Mouse (Mus musculus) liver, embryonic 14.5 days (tissue): ENCODE measurements around the gene Gpr176.

Experiments used
- CTCF ChIP-seq: IDR thresholded peaks from 2 replicates; pipeline ENCODE4 v1.5.1; 2016; ENCODE audit warnings: antibody characterized with exemption, low read depth, control low read depth
- EP300 ChIP-seq: IDR thresholded peaks from 2 replicates; pipeline ENCODE4 v1.6.1; 2016; ENCODE audit warnings: antibody characterized with exemption, low read depth

GRCm38 (mm10) chr2:118371841-118372240 lies 1.4 kb downstream of the Gpr176 start:
- TF ChIP-seq CTCF (no peak), EP300 (no peak)
